Mouse (Mus musculus) embryonic fibroblast, embryonic 13.5 days (primary cell): ENCODE measurements around the gene Parp1.

ENCODE experiments used
- CTCF ChIP-seq: IDR thresholded peaks from 2 replicates; pipeline ENCODE4 v1.5.1; 2011; ENCODE audit warnings: mild to moderate bottlenecking, control low read depth, low read length, moderate library complexity, borderline replicate concordance; ENCODE audit not compliant: insufficient read depth
- POLR2A ChIP-seq: IDR thresholded peaks from 2 replicates; pipeline ENCODE4 v1.6.1; 2011; ENCODE audit warnings: low read depth, mild to moderate bottlenecking, control low read depth, low read length, moderate library complexity

DNA sequence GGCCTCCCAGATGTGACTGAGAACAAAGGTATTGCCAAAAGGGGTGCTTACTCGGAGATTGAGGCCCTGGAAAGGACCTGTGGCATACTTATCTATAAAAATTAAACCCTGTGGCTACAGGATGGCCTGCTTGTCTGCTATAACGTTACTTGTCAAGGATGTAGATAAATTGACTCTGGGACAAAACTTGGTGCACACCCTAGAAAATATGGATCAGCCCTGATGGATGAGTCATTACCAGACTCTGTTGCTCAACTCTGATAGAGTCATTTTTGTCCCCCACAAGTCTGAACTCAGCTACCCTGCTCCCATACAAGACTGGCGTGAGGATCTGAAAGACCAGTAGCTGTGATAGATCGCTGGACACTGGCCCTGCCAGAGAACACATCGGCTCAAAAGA is 11.8 kb upstream of the Parp1 start:
- no peak for TF ChIP-seq CTCF
- TF ChIP-seq POLR2A, result no peak
